Mouse (Mus musculus): ENCODE measurements around the gene Nup205. TPM values are rescaled to one million over a fixed set of nuclear protein-coding genes. Genes with fewer than 3 reads are reported as not detected.

Nup205 gene
- polyA plus RNA-seq, 1 experiment from 2014 or later, result 41.8 TPM

- Histone ChIP-seq H3K4me3 (no peak overlapping the region), H3K27me3 (ENCODE audit: insufficient read depth, poor library complexity, severe bottlenecking) (no peaks in the 10 kb centered on the region), H3K4me1 (no peaks in the 10 kb centered on the region), H3K9me3 (no peaks in the 10 kb centered on the region), H3K36me3 (peaks cover 9% of the 10 kb centered on the region; the same call in 1 of the 2 replicates), H3K27ac (no peak overlapping the region)
- DNase-seq (ENCODE audit: low spot score), result no peak
- WGBS, result 85% methylated on average over 20 of the region's 20 CpGs
Observed at GRCm38 (mm10) chr6:35271868-35272765, 94.9 kb downstream of the Nup205 start.

GRCm38 (mm10) chr6:35273391-35274082, 96.3 kb downstream of the Nup205 start:
- Histone ChIP-seq H3K9me3 (no peaks in the 10 kb centered on the region), H3K4me1 (peaks cover 8% of the 10 kb centered on the region), H3K27ac (no peak overlapping the region), H3K36me3 (peaks cover 8% of the 10 kb centered on the region; the same call in 1 of the 2 replicates), H3K4me3 (no peak overlapping the region), H3K27me3 (ENCODE audit: insufficient read depth, poor library complexity, severe bottlenecking) (no peaks in the 10 kb centered on the region)
- WGBS, result 71% methylated on average over 11 of the region's 11 CpGs
- no peak for DNase-seq (ENCODE audit: low spot score)

GRCm38 (mm10) chr6:35277903-35278587, 100.8 kb downstream of the Nup205 start:
- Histone ChIP-seq H3K9me3 (no peaks in the 10 kb centered on the region), H3K27me3 (ENCODE audit: insufficient read depth, poor library complexity, severe bottlenecking) (no peaks in the 10 kb centered on the region), H3K27ac (peak overlapping the region; percentile 67; the same call in 1 of the 2 replicates), H3K4me1 (peaks cover 8% of the 10 kb centered on the region), H3K4me3 (0 out of 2 replicates have a peak overlapping the region, but pooled peaks have one; percentile 12), H3K36me3 (no peaks in the 10 kb centered on the region)
- WGBS, result 44% methylated on average over 10 of the region's 10 CpGs
- DNase-seq (ENCODE audit: low spot score), result no peak

- H3K9me3 ChIP-seq, result no peaks in the 10 kb centered on the region
- 79% methylated on average over 10 of the region's 10 CpGs for WGBS
- no peak overlapping the region for H3K27ac ChIP-seq
- no peak for DNase-seq (ENCODE audit: low spot score)
- no peaks in the 10 kb centered on the region for H3K36me3 ChIP-seq
- no peaks in the 10 kb centered on the region for H3K27me3 ChIP-seq (ENCODE audit: insufficient read depth, poor library complexity, severe bottlenecking)
- no peak overlapping the region for H3K4me3 ChIP-seq
- H3K4me1 ChIP-seq, result peaks cover 8% of the 10 kb centered on the region
Observed at GRCm38 (mm10) chr6:35279306-35279705, 102.1 kb downstream of the Nup205 start.

GRCm38 (mm10) chr6:35288114-35288761, 111.0 kb downstream of the Nup205 start:
- H3K27me3 ChIP-seq (ENCODE audit: insufficient read depth, poor library complexity, severe bottlenecking), result no peaks in the 10 kb centered on the region
- WGBS, result 61% methylated on average over 11 of the region's 11 CpGs
- peak overlapping the region; percentile 63 for H3K27ac ChIP-seq
- DNase-seq (ENCODE audit: low spot score), result no peak
- H3K4me3 ChIP-seq, result no peak overlapping the region
- H3K4me1 ChIP-seq, result peaks cover 20% of the 10 kb centered on the region
- H3K36me3 ChIP-seq, result no peaks in the 10 kb centered on the region
- H3K9me3 ChIP-seq, result no peaks in the 10 kb centered on the region

GRCm38 (mm10) chr6:35288920-35289319, 111.7 kb downstream of the Nup205 start:
- Histone ChIP-seq H3K36me3 (no peaks in the 10 kb centered on the region), H3K27me3 (ENCODE audit: insufficient read depth, poor library complexity, severe bottlenecking) (no peaks in the 10 kb centered on the region), H3K4me1 (peaks cover 20% of the 10 kb centered on the region), H3K27ac (peak overlapping the region; percentile 63), H3K9me3 (no peaks in the 10 kb centered on the region), H3K4me3 (no peak overlapping the region)
- DNase-seq (ENCODE audit: low spot score), result no peak
- 56% methylated on average over 7 of the region's 7 CpGs for WGBS

GRCm38 (mm10) chr6:35289676-35290075, 112.5 kb downstream of the Nup205 start:
- no peak overlapping the region for H3K27ac ChIP-seq
- no peaks in the 10 kb centered on the region for H3K36me3 ChIP-seq
- H3K27me3 ChIP-seq (ENCODE audit: insufficient read depth, poor library complexity, severe bottlenecking), result no peaks in the 10 kb centered on the region
- 83% methylated on average over 8 of the region's 8 CpGs for WGBS
- H3K4me3 ChIP-seq, result no peak overlapping the region
- H3K9me3 ChIP-seq, result no peaks in the 10 kb centered on the region
- peaks cover 20% of the 10 kb centered on the region for H3K4me1 ChIP-seq
- no peak for DNase-seq (ENCODE audit: low spot score)

GRCm38 (mm10) chr6:35294964-35295363, 117.7 kb downstream of the Nup205 start:
- Histone ChIP-seq H3K9me3 (no peaks in the 10 kb centered on the region), H3K4me3 (no peak overlapping the region), H3K36me3 (no peaks in the 10 kb centered on the region), H3K4me1 (peaks cover 33% of the 10 kb centered on the region), H3K27me3 (ENCODE audit: insufficient read depth, poor library complexity, severe bottlenecking) (no peaks in the 10 kb centered on the region), H3K27ac (no peak overlapping the region)
- no peak for DNase-seq (ENCODE audit: low spot score)
- 86% methylated on average over 2 of the region's 2 CpGs for WGBS

GRCm38 (mm10) chr6:35297001-35297400, 119.8 kb downstream of the Nup205 start:
- Histone ChIP-seq H3K27ac (0 out of 2 replicates have a peak overlapping the region, but pooled peaks have one; percentile 5), H3K27me3 (ENCODE audit: insufficient read depth, poor library complexity, severe bottlenecking) (no peaks in the 10 kb centered on the region), H3K4me3 (no peak overlapping the region), H3K9me3 (no peaks in the 10 kb centered on the region), H3K4me1 (peaks cover 33% of the 10 kb centered on the region), H3K36me3 (no peaks in the 10 kb centered on the region)
- DNase-seq (ENCODE audit: low spot score), result no peak
- 72% methylated on average over 2 of the region's 2 CpGs for WGBS

Other genes with a start within 250 kb of the Nup205 start
- gene Slc23a4, start 189.0 kb upstream of the Nup205 start, polyA plus RNA-seq (2016; fragmentation: Nextera tagmentation; extraction: Ambion mirVana), result 0.12 and 0.41 TPM in 2 replicates
- gene Cnot4, start 43.7 kb upstream of the Nup205 start, polyA plus RNA-seq (2016; fragmentation: Nextera tagmentation; extraction: Ambion mirVana), result 18.3 and 21.8 TPM in 2 replicates
- gene Slc13a4, start 130.7 kb downstream of the Nup205 start, polyA plus RNA-seq (2016; fragmentation: Nextera tagmentation; extraction: Ambion mirVana), result 2.9 and 3.3 TPM in 2 replicates
- gene Fam180a, start 148.7 kb downstream of the Nup205 start, polyA plus RNA-seq (2016; fragmentation: Nextera tagmentation; extraction: Ambion mirVana), result 0.08 and 0.20 TPM in 2 replicates

Measured in heart, embryonic 10.5 days (tissue).